Mouse (Mus musculus): ENCODE measurements around the gene Rbm18. TPM values are rescaled to one million over a fixed set of nuclear protein-coding genes. Genes with fewer than 3 reads are reported as not detected.
"Not testable (repeated sequence)": the region's sequence is repeated elsewhere in the genome, so short reads cannot be mapped to it uniquely, and the experiment has no call there.

The Rbm18 gene
- polyA plus RNA-seq (2014; fragmentation: Nextera tagmentation; extraction: Ambion mirVana), result 98.2 and 100 TPM in 2 replicates

- Histone ChIP-seq H3K27me3 (ENCODE audit: control insufficient read depth, insufficient read depth, low read length) (no peaks in the 10 kb centered on the region), H3K9ac (ENCODE audit: low read length) (peak within 1 kb of the TSS; percentile 88), H3K4me2 (ENCODE audit: low read depth, low read length, severe bottlenecking) (peak within 1 kb of the TSS; percentile 77), H3K27ac (ENCODE audit: low read depth, low read length) (peak within 1 kb of the TSS; percentile 66), H3K36me3 (ENCODE audit: control insufficient read depth, insufficient read depth, low read length) (no peaks in the 10 kb centered on the region; the same call in 1 of the 2 replicates), H3K9me3 (ENCODE audit: control insufficient read depth, low read length) (no peaks in the 10 kb centered on the region), H3K4me1 (replicated peaks; ENCODE audit: control insufficient read depth, insufficient read depth, low read length) (peaks cover 4% of the 10 kb centered on the region; the same call in 1 of the 2 replicates), H3K4me3 (ENCODE audit: low read depth, low read length) (peak within 1 kb of the TSS; percentile 79)
- under 1% methylated on average over 50 of the region's 50 CpGs for WGBS
- peak; percentile 95 for DNase-seq (ENCODE audit: low spot score)
- ATAC-seq (replicated peaks; ENCODE audit: low FRiP score), result peak; percentile 98
These were observed at the start of gene Rbm18, which contains the start of gene Mrrf for GRCm38 (mm10) chr2:36136300-36136941. Gene Rbm18, minus strand, starts transcription at chr2:36136773. Gene Mrrf, plus strand, starts transcription at chr2:36136389.

DNA sequence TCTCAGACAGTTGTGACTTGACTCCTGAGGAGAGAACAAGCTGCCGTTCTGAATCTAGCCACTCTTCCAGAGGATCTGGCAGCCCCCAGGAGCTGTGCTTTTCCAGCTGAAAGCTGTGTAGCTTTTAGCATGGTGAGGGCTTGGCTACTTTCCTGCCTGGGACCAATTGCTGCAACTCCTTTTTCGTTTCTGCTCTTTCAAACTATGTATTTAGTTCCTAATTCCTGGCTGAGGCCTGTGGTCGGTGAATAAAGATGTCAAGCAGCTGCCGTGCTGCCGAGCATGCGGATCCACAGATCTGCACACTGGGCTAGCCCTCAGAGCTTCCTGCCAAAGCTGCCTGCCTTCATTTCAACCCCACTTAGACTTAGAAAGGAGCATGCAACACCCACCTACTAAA lies 48.3 kb upstream of the Rbm18 start:
- Histone ChIP-seq H3K27ac (ENCODE audit: low read depth, low read length) (no peak overlapping the region), H3K4me1 (replicated peaks; ENCODE audit: control insufficient read depth, insufficient read depth, low read length) (no peaks in the 10 kb centered on the region), H3K4me2 (ENCODE audit: low read depth, low read length, severe bottlenecking) (no peak overlapping the region), H3K9ac (ENCODE audit: low read length) (no peak overlapping the region), H3K4me3 (ENCODE audit: low read depth, low read length) (no peak overlapping the region), H3K9me3 (ENCODE audit: control insufficient read depth, low read length) (no peaks in the 10 kb centered on the region), H3K27me3 (ENCODE audit: control insufficient read depth, insufficient read depth, low read length) (no peaks in the 10 kb centered on the region), H3K36me3 (ENCODE audit: control insufficient read depth, insufficient read depth, low read length) (no peaks in the 10 kb centered on the region)
- WGBS, result 89% methylated on average over 6 of the region's 6 CpGs
- DNase-seq (ENCODE audit: low spot score) (no peak), ATAC-seq (replicated peaks; ENCODE audit: low FRiP score) (no peak)

GRCm38 (mm10) chr2:36184192-36184591 lies 47.6 kb upstream of the Rbm18 start:
- Histone ChIP-seq H3K27ac (ENCODE audit: low read depth, low read length) (no peak overlapping the region), H3K9ac (ENCODE audit: low read length) (no peak overlapping the region)

GRCm38 (mm10) chr2:36183278-36183677 lies 46.7 kb upstream of the Rbm18 start:
- H3K4me3 ChIP-seq (ENCODE audit: low read depth, low read length), result no peak overlapping the region
- no peak for ATAC-seq (replicated peaks; ENCODE audit: low FRiP score)
- whole genome bisulfite sequencing, result 81% methylated on average over 2 of the region's 2 CpGs
- H3K27me3 ChIP-seq (ENCODE audit: control insufficient read depth, insufficient read depth, low read length), result no peaks in the 10 kb centered on the region
- H3K27ac ChIP-seq (ENCODE audit: low read depth, low read length), result no peak overlapping the region
- H3K36me3 ChIP-seq (ENCODE audit: control insufficient read depth, insufficient read depth, low read length), result no peaks in the 10 kb centered on the region
- no peaks in the 10 kb centered on the region for H3K4me1 ChIP-seq (replicated peaks; ENCODE audit: control insufficient read depth, insufficient read depth, low read length)
- H3K4me2 ChIP-seq (ENCODE audit: low read depth, low read length, severe bottlenecking), result no peak overlapping the region
- no peak for DNase-seq (ENCODE audit: low spot score)
- H3K9ac ChIP-seq (ENCODE audit: low read length), result no peak overlapping the region
- H3K9me3 ChIP-seq (ENCODE audit: control insufficient read depth, low read length), result no peaks in the 10 kb centered on the region

More at GRCm38 (mm10) chr2:36184192-36184591, 47.6 kb upstream of the Rbm18 start:
- H3K27me3 ChIP-seq (ENCODE audit: control insufficient read depth, insufficient read depth, low read length), result no peaks in the 10 kb centered on the region
- ATAC-seq (replicated peaks; ENCODE audit: low FRiP score) (no peak), DNase-seq (ENCODE audit: low spot score) (no peak)
- 91% methylated on average over 2 of the region's 2 CpGs for WGBS
- H3K4me1 ChIP-seq (replicated peaks; ENCODE audit: control insufficient read depth, insufficient read depth, low read length), result no peaks in the 10 kb centered on the region
- no peak overlapping the region for H3K4me2 ChIP-seq (ENCODE audit: low read depth, low read length, severe bottlenecking)
- H3K36me3 ChIP-seq (ENCODE audit: control insufficient read depth, insufficient read depth, low read length), result no peaks in the 10 kb centered on the region
- no peak overlapping the region for H3K4me3 ChIP-seq (ENCODE audit: low read depth, low read length)
- H3K9me3 ChIP-seq (ENCODE audit: control insufficient read depth, low read length), result no peaks in the 10 kb centered on the region

- not testable (repeated sequence) for ATAC-seq (replicated peaks; ENCODE audit: low FRiP score); H3K4me3 ChIP-seq (ENCODE audit: low read depth, low read length); DNase-seq (ENCODE audit: low spot score); H3K27ac ChIP-seq (ENCODE audit: low read depth, low read length); H3K4me1 ChIP-seq (replicated peaks; ENCODE audit: control insufficient read depth, insufficient read depth, low read length); H3K9me3 ChIP-seq (ENCODE audit: control insufficient read depth, low read length); H3K36me3 ChIP-seq (ENCODE audit: control insufficient read depth, insufficient read depth, low read length); H3K27me3 ChIP-seq (ENCODE audit: control insufficient read depth, insufficient read depth, low read length); H3K4me2 ChIP-seq (ENCODE audit: low read depth, low read length, severe bottlenecking); H3K9ac ChIP-seq (ENCODE audit: low read length)
- 91% methylated on average over 4 of the region's 4 CpGs for WGBS
These were observed 45.2 kb upstream of the Rbm18 start for GRCm38 (mm10) chr2:36181587-36182368.

- Histone ChIP-seq H3K4me1 (replicated peaks; ENCODE audit: control insufficient read depth, insufficient read depth, low read length) (no peaks in the 10 kb centered on the region), H3K9me3 (ENCODE audit: control insufficient read depth, low read length) (no peaks in the 10 kb centered on the region), H3K36me3 (ENCODE audit: control insufficient read depth, insufficient read depth, low read length) (no peaks in the 10 kb centered on the region), H3K4me2 (ENCODE audit: low read depth, low read length, severe bottlenecking) (no peak overlapping the region), H3K4me3 (ENCODE audit: low read depth, low read length) (no peak overlapping the region), H3K9ac (ENCODE audit: low read length) (no peak overlapping the region), H3K27me3 (ENCODE audit: control insufficient read depth, insufficient read depth, low read length) (no peaks in the 10 kb centered on the region), H3K27ac (ENCODE audit: low read depth, low read length) (no peak overlapping the region)
- ATAC-seq (replicated peaks; ENCODE audit: low FRiP score), result no peak
- 61% methylated on average over 3 of the region's 3 CpGs for WGBS
- no peak for DNase-seq (ENCODE audit: low spot score)
These were observed 42.9 kb upstream of the Rbm18 start for GRCm38 (mm10) chr2:36179487-36179886.

GRCm38 (mm10) chr2:36172574-36172973 lies 36.0 kb upstream of the Rbm18 start:
- Histone ChIP-seq H3K9ac (ENCODE audit: low read length) (no peak overlapping the region), H3K27ac (ENCODE audit: low read depth, low read length) (no peak overlapping the region), H3K9me3 (ENCODE audit: control insufficient read depth, low read length) (no peaks in the 10 kb centered on the region), H3K4me2 (ENCODE audit: low read depth, low read length, severe bottlenecking) (no peak overlapping the region), H3K4me1 (replicated peaks; ENCODE audit: control insufficient read depth, insufficient read depth, low read length) (no peaks in the 10 kb centered on the region), H3K27me3 (ENCODE audit: control insufficient read depth, insufficient read depth, low read length) (no peaks in the 10 kb centered on the region), H3K36me3 (ENCODE audit: control insufficient read depth, insufficient read depth, low read length) (no peaks in the 10 kb centered on the region), H3K4me3 (ENCODE audit: low read depth, low read length) (no peak overlapping the region)
- ATAC-seq (replicated peaks; ENCODE audit: low FRiP score) (no peak), DNase-seq (ENCODE audit: low spot score) (no peak)
- WGBS, result 81% methylated on average over 3 of the region's 3 CpGs

- Histone ChIP-seq H3K4me2 (ENCODE audit: low read depth, low read length, severe bottlenecking) (no peak overlapping the region), H3K9me3 (ENCODE audit: control insufficient read depth, low read length) (no peaks in the 10 kb centered on the region), H3K27me3 (ENCODE audit: control insufficient read depth, insufficient read depth, low read length) (no peaks in the 10 kb centered on the region), H3K36me3 (ENCODE audit: control insufficient read depth, insufficient read depth, low read length) (no peaks in the 10 kb centered on the region), H3K9ac (ENCODE audit: low read length) (no peak overlapping the region), H3K4me1 (replicated peaks; ENCODE audit: control insufficient read depth, insufficient read depth, low read length) (no peaks in the 10 kb centered on the region), H3K4me3 (ENCODE audit: low read depth, low read length) (no peak overlapping the region), H3K27ac (ENCODE audit: low read depth, low read length) (no peak overlapping the region)
- no peak for DNase-seq (ENCODE audit: low spot score)
- 65% methylated on average over 4 of the region's 4 CpGs for WGBS
- ATAC-seq (replicated peaks; ENCODE audit: low FRiP score), result 0 out of 2 replicates have a peak, but pooled peaks have one; percentile 33
These were observed 35.6 kb upstream of the Rbm18 start for GRCm38 (mm10) chr2:36172136-36172535.

All from forebrain, embryonic 11.5 days (tissue).